8 mouse cellular contexts compared by ENCODE assay signal in the genomic region with DNA sequence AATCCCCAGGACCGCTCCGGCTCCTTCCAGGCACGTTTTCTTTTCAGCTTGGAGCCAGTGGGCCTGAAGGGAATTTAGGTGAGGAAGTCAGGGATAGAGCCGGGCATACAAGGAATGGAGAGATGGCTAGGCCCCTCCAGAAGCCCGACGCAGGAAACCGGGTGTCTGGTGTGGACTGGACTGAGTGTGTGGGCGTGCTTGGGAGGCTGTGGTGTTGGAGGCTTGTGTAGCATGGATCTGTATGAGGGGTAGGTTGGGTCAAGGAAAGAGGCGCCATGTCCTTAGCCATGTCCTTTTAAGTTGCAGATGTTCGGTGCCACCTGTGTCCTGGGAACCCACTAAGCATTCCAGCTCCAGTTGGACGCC. TPM values are rescaled to one million over a fixed set of nuclear protein-coding genes. Genes with fewer than 3 reads are reported as not detected.
A peak's percentile ranks its signal among the peaks of the same experiment; 100 is the strongest.
DNase-seq lines count a peak whose midpoint lies in the region; ATAC-seq lines count a peak whose summit lies in the region.

No protein-coding gene starts in this region.

- H3K9ac ChIP-seq in kidney, embryonic 16.5 days (replicated peaks; ENCODE audit: low read length): peak overlapping the region; percentile 78
- H3K9ac ChIP-seq in forebrain, embryonic 11.5 days (ENCODE audit: low read length): peak overlapping the region; percentile 70
- no peak overlapping the region for H3K9ac ChIP-seq in liver, embryonic 13.5 days

- no peak for DNase-seq in kidney, postnatal 36 days
- DNase-seq in ZHBTc4 (ENCODE audit: low read depth, low spot score): peak; percentile 43
- peak; percentile 54 for DNase-seq in forebrain, embryonic 11.5 days (ENCODE audit: low spot score)
- DNase-seq in liver, embryonic 13.5 days: no peak
- no peak for DNase-seq in Muller cell, postnatal 12 days (ENCODE audit: inconsistent ontology term)
- DNase-seq in adrenal gland, adult 8-10 months: no peak
- no peak for DNase-seq in urinary bladder, postnatal 4 days (ENCODE audit: low spot score in 2 of 2)

- H3K4me1 ChIP-seq in kidney, embryonic 16.5 days (ENCODE audit: insufficient read depth, low read length): peaks cover 16% of the 10 kb centered on the region
- H3K4me1 ChIP-seq in forebrain, embryonic 11.5 days (replicated peaks; ENCODE audit: control insufficient read depth, insufficient read depth, low read length): peaks cover 6% of the 10 kb centered on the region; the same call in 1 of the 2 replicates
- H3K4me1 ChIP-seq in liver, embryonic 13.5 days (replicated peaks): peaks cover 11% of the 10 kb centered on the region

- no peaks in the 10 kb centered on the region for H3K27me3 ChIP-seq in kidney, embryonic 16.5 days (ENCODE audit: insufficient read depth, low read length)
- H3K27me3 ChIP-seq in forebrain, embryonic 11.5 days (ENCODE audit: control insufficient read depth, insufficient read depth, low read length): no peaks in the 10 kb centered on the region
- peaks cover 32% of the 10 kb centered on the region for H3K27me3 ChIP-seq in liver, embryonic 13.5 days

- peak; percentile 43 for ATAC-seq in kidney, embryonic 16.5 days (ENCODE audit: low FRiP score, low TSS enrichment)
- ATAC-seq in forebrain, embryonic 11.5 days (replicated peaks; ENCODE audit: low FRiP score): no peak
- ATAC-seq in liver, embryonic 13.5 days (ENCODE audit: low read depth): no peak

- H3K9me3 ChIP-seq in kidney, embryonic 16.5 days (ENCODE audit: low read length): peaks cover 9% of the 10 kb centered on the region; the same call in 1 of the 2 replicates
- peaks cover 6% of the 10 kb centered on the region; the same call in 1 of the 2 replicates for H3K9me3 ChIP-seq in forebrain, embryonic 11.5 days (ENCODE audit: control insufficient read depth, low read length)
- H3K9me3 ChIP-seq in liver, embryonic 13.5 days (replicated peaks): no peaks in the 10 kb centered on the region

- peak overlapping the region; percentile 67 for H3K4me3 ChIP-seq in kidney, embryonic 16.5 days (ENCODE audit: low read length)
- H3K4me3 ChIP-seq in forebrain, embryonic 11.5 days (ENCODE audit: low read depth, low read length): peak overlapping the region; percentile 50
- peak overlapping the region; percentile 53 for H3K4me3 ChIP-seq in liver, embryonic 13.5 days (replicated peaks)

- peak overlapping the region; percentile 97 for H3K4me2 ChIP-seq in kidney, embryonic 16.5 days (replicated peaks; ENCODE audit: low read depth, low read length)
- peak overlapping the region; percentile 93 for H3K4me2 ChIP-seq in forebrain, embryonic 11.5 days (ENCODE audit: low read depth, low read length, severe bottlenecking)
- peak overlapping the region; percentile 72 for H3K4me2 ChIP-seq in liver, embryonic 13.5 days

- no peaks in the 10 kb centered on the region for H3K36me3 ChIP-seq in kidney, embryonic 16.5 days (ENCODE audit: insufficient read depth, low read length)
- no peaks in the 10 kb centered on the region for H3K36me3 ChIP-seq in forebrain, embryonic 11.5 days (ENCODE audit: control insufficient read depth, insufficient read depth, low read length)
- H3K36me3 ChIP-seq in liver, embryonic 13.5 days: no peaks in the 10 kb centered on the region

- no peak overlapping the region for H3K27ac ChIP-seq in kidney, embryonic 16.5 days (ENCODE audit: low read length)
- no peak overlapping the region for H3K27ac ChIP-seq in forebrain, embryonic 11.5 days (ENCODE audit: low read depth, low read length)
- H3K27ac ChIP-seq in liver, embryonic 13.5 days: no peak overlapping the region

- 22% methylated on average over 11 of the region's 11 CpGs for WGBS in kidney, embryonic 16.5 days
- WGBS in forebrain, embryonic 11.5 days: 37% methylated on average over 11 of the region's 11 CpGs
- WGBS in liver, embryonic 13.5 days (ENCODE audit: insufficient replicate concordance): 29% methylated on average over 11 of the region's 11 CpGs

RNA-seq across cellular contexts. Expression of a gene that starts 0.9 kb away (rescaled TPM):
- polyA plus RNA-seq in kidney, embryonic 16.5 days (2015; fragmentation: Nextera tagmentation; extraction: Ambion mirVana): 9.9 and 10.7 TPM in 2 replicates
- 5.1 and 6.1 TPM in 2 replicates for polyA plus RNA-seq in forebrain, embryonic 11.5 days (2014; fragmentation: Nextera tagmentation; extraction: Ambion mirVana)
- 0.81 and 0.82 TPM in 2 replicates for polyA plus RNA-seq in liver, embryonic 13.5 days (2015; fragmentation: Nextera tagmentation; extraction: Ambion mirVana)
- total RNA-seq in adrenal gland, adult 8-10 months (2022): 10 to 100 TPM; 40.5 to 52.1 (median 41.5) TPM

RNA-seq across cellular contexts. Expression of a gene that starts 51.4 kb away (rescaled TPM):
- 7.7 and 8.4 TPM in 2 replicates for polyA plus RNA-seq in kidney, embryonic 16.5 days (2015; fragmentation: Nextera tagmentation; extraction: Ambion mirVana)
- 12.9 and 14.9 TPM in 2 replicates for polyA plus RNA-seq in forebrain, embryonic 11.5 days (2014; fragmentation: Nextera tagmentation; extraction: Ambion mirVana)
- 2.0 and 2.5 TPM in 2 replicates for polyA plus RNA-seq in liver, embryonic 13.5 days (2015; fragmentation: Nextera tagmentation; extraction: Ambion mirVana)
- 1 to 10 TPM; 5.2 to 7.1 (median 6.6) TPM for total RNA-seq in adrenal gland, adult 8-10 months (2022)

Comparison
In these comparisons a context has a peak if more than half of its experiments do, and no peak if none do; other contexts are left out.
1. DNase-seq: peak in ZHBTc4 (single experiment) and forebrain, embryonic 11.5 days (single experiment); none in kidney, postnatal 36 days (0 of 2), liver, embryonic 13.5 days (single experiment), Muller cell, postnatal 12 days (single experiment), adrenal gland, adult 8-10 months (single experiment) and urinary bladder, postnatal 4 days (0 of 2).
2. Peak in every context shown above with its lines, with median percentiles within 50 percentile points of each other: H3K4me2 ChIP-seq and H3K4me3 ChIP-seq.